Mouse (Mus musculus) urinary bladder, postnatal 14 days (tissue): ENCODE measurements around the gene Sox5.

Experiments used
- DNase-seq: peaks from one replicate; pipeline ENCODE4 v3.0.0; 2021; ENCODE audit warnings: low spot score

Gene Sox5

GRCm38 (mm10) chr6:144429276-144429675 is 352.5 kb downstream of the Sox5 start:
- no peak for DNase-seq

DNA sequence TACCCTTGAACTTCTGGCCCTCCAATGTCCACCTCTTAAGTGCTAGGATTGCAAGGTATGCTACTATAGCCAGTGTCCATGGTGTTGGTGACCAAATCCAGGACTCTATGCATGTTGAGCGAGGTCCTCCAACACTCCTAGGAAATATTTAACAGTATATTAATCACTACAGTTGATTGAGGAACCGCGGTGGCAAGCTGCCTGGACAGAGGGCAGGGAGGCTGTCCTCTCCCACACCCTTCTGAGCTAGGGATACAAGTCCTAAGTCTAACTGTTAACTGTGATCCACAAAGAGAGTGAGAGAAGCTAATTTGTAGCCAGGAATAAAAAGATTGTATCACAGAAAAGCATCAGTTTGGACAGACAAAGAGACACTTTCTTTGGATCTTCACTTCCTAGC is 373.7 kb downstream of the Sox5 start:
- DNase-seq = no peak

DNA sequence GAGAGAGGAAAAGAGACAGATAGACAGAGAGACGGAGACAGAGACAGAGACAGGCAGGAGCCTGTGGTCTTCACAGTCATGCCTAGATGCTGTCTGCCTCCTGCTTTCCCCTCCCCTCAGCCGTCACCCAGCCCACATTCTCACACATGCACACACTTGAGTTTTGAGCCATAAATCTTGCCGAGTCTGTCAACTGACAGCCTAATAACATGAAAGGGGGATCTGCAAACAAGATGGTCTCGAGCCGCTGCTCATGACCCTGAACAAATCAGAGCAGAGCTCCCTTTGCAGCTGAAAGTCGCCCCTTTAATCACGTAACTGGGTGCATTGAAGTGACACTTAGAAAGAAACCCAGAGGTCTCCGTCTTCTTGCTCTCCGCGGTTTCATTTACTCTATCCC is 383.7 kb downstream of the Sox5 start:
- no peak for DNase-seq

- DNase-seq = no peak
Observed at GRCm38 (mm10) chr6:144393151-144393550, 388.6 kb downstream of the Sox5 start.

GRCm38 (mm10) chr6:144389333-144390054 is 392.3 kb downstream of the Sox5 start:
- DNase-seq = no peak

GRCm38 (mm10) chr6:144387539-144388255 is 394.1 kb downstream of the Sox5 start:
- no peak for DNase-seq

- DNase-seq = no peak
Observed at GRCm38 (mm10) chr6:144380641-144381040, 401.1 kb downstream of the Sox5 start.

- DNase-seq = no peak
Observed at GRCm38 (mm10) chr6:144380171-144380570, 401.6 kb downstream of the Sox5 start.

DNA sequence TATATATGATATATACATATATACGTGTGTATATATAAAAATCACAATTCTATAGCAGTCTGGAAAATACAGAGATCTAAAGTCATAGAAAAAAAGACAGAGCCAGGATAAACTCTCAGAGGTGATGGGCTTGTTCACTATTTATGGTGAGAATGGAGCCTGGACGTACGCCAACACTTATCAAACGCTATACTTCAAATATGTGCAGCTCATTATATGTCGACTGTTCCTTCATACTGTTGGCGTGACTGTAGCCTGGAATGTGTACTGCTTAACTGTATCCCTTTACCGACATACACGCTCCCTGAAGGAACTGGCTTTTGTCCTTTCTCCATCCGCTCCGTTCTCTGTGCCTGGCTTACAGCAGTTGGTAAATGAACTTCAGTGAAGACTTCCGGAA is 407.0 kb downstream of the Sox5 start:
- no peak for DNase-seq

DNA sequence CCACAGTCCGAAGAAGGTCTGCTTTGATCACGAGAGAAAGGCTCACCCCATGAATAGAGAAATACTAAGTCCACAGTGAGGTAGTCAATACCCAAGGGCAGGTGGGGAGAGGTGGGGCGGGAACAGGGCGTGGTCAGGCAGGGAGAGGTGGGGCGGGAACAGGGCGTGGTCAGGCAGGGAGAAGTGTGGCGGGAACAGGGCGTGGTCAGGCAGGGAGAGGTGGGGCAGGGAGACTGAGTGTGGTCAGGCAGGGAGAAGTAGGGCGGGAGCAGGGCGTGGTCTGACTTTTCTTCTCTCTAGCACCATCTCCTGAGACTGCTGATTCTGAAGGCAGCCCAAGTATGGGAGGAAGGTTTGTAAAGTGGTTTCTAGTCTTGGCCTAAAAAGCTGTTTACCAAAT is 411.1 kb downstream of the Sox5 start:
- peak; percentile 21 for DNase-seq

GRCm38 (mm10) chr6:144367626-144368077 is 414.1 kb downstream of the Sox5 start:
- DNase-seq = no peak

DNA sequence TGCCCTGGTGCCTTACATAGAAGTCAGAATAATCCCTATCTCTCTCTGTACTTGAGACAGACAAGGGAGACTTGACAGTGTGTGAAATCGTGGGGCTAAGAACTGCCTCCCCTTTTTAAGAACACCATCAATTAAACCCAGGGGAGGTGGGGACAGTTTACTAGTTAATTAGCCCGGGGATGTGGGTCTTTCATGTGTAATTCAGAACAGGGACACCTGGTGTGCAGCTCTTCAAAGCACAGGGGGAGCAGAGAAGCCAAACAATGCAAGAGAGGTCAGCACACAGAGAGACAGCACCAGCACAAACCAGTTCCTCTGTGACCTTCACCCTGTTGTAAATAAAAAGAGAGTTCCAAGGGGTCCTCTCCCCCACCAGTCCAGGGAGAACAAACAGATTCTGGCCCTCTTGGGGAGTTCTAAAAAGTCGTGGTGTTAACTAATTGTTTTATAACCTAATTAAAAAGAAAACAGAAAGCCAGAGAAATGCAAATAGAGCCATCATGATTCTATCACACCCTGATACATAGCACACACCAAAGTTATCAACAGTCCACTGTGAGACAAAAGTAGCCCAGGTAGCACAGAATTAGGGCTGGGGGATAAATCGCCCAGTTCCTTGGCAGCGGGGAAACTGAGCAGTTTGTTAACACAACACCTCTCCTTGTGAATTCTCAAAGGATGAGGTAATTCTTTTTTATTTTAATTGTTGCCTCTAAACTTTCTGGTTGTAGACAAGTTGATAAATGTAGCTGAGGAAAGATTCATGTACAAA is 420.3 kb downstream of the Sox5 start:
- DNase-seq = no peak

- no peak for DNase-seq
Observed at GRCm38 (mm10) chr6:144357081-144357480, 424.7 kb downstream of the Sox5 start.

DNA sequence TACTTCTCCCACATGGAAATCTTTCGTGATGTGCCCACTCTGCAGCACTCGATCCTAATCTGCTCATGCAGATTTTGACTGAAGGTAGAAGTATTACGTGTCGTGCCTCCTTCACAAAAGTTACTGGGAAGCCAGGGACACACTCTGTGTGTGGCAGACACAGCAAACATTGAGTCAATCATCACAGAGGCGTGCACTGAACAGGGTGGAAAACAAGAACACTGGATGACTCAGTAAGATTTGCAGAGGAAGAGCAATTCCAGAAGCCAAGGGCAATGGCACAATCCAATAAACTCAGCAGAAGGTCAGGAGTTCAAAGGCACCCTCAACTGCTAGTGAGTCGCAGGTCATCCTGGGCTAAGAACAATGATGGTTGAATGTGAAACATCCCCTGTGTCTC is 430.7 kb downstream of the Sox5 start:
- no peak for DNase-seq

DNA sequence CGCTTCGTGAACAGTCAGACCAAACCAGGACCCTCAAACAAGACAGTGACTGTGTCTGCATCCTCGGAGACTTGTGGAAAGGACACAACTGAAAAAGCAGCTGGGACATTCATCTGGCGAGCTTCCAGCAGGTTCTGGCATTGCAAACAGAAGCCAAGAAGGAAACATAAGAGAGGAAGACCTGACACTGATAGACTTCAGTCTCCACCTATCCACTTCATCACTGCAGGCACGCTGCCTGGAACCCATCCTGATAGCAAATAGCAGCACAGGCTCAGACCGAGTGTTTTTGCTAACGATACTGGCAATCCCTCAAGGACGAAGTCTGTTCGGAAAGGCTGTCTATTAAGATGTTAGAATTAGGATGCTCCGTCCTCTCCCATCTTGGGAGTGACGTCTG is 438.4 kb downstream of the Sox5 start:
- DNase-seq = no peak

DNA sequence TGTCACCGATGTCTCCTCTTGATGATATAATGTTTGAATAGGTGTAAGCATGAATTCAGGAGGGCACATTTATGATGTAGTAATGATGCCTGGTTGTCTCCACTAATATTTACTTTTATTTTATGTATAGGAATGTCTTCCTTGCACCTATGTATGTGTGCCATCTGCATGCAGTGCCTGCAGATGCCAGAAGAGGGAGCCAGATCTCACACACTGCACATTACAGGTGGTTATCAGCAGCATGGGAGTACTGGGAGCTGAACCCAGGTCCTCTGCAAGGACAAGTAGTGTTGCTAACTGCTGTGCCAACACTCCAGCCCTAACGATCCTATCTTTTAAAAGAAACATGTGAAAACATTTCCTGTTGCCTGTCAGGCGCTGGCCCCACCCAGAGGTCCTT is 442.2 kb downstream of the Sox5 start:
- DNase-seq = no peak

GRCm38 (mm10) chr6:144339006-144339405 is 442.8 kb downstream of the Sox5 start:
- DNase-seq = no peak

GRCm38 (mm10) chr6:144338221-144338620 is 443.6 kb downstream of the Sox5 start:
- DNase-seq = no peak

DNA sequence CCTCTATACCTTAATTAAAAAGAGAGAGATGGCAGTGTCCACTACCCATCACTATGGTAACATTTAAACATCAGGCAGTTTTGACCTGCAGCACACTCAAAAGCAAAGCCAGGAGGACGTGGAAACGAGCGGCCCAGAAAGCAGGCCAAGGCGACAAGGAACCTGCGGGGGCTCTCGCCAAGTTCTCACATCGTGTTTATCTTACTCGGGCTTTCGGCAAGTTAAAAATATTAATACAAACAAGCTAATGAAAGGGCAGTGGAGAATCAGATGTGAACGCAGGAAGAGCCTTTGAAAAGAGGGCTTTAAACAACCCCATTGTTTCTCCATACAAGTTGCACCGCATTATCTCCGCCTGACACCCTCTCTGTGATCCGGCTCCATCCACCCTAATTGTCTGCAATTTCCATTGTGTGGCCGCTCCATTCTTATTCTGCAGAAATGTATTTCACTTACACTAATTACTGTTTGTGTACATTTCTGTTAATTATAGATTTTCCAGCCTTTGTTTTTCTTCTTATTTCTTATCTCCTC is 444.3 kb downstream of the Sox5 start:
- DNase-seq = no peak

DNA sequence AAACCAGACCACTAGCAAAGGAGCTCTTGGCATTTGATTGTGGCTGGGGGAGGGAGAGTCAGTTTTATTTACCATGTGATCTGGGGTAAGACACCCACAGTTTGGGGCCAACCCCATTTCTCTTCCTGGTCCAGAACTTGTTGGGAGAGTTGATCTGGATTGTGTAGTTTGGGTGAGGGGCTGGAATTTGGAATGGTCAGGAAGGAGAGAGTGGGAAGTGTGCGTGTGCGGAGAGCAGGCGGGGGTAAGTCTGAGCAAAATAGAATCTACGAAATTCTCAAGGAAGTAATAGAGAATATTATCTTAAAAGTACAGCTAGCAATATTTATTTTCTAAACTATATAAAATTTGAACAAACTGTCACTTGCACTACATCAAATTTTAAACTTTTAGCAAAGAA is 445.0 kb downstream of the Sox5 start:
- DNase-seq = no peak

DNA sequence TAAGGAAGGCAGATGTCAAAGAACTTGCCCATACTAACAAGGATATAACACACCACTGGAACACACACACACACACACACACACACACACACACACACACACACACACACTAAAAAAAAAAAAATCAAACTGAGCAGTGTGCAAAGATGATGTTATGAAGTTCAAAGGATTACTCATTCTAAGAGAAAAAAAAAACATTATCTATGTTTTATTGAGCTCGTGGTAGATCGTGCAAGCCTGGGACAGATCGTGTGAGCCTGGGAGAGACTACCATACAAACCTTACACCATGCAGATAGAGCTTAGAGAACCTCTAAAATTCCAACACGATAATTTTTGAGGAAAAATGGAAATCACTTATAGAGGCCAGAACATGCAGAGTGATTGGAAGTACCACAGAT is 448.6 kb downstream of the Sox5 start:
- DNase-seq = no peak

GRCm38 (mm10) chr6:144332027-144332426 is 449.8 kb downstream of the Sox5 start:
- DNase-seq = no peak
